Mouse (Mus musculus): ENCODE data around the gene Wdhd1. TPM values are rescaled to one million over a fixed set of nuclear protein-coding genes. Genes with fewer than 3 reads are reported as not detected.

The Wdhd1 gene
- total RNA-seq, 2 experiments from 2014 or later = 5.7 TPM

Other genes starting within 250 kb of the Wdhd1 start
- 1 to 10 TPM in 1 of 2 experiments, under 1 TPM in 1; 0.80 to 1.0 TPM for gene Gch1, start 87.4 kb downstream of the Wdhd1 start, total RNA-seq (2021)
- 10 to 100 TPM; 10.0 to 10.7 TPM for gene Socs4, start 74 bp upstream of the Wdhd1 start, total RNA-seq (2021)
- 10 to 100 TPM; 66.1 to 80.8 TPM for gene Mapk1ip1l, start 21.4 kb upstream of the Wdhd1 start, total RNA-seq (2021)
- 1 to 10 TPM; 1.7 to 1.9 TPM for gene Lgals3, start 90.9 kb upstream of the Wdhd1 start, total RNA-seq (2021)
- 1 to 10 TPM; 3.8 to 4.1 TPM for gene Dlgap5, start 141.6 kb upstream of the Wdhd1 start, total RNA-seq (2021)
- gene Fbxo34, start 173.6 kb upstream of the Wdhd1 start, total RNA-seq (2021) = 10 to 100 TPM; 66.0 to 75.6 TPM